ENCODE assay signal across 10 mouse cellular contexts in the genomic region with DNA sequence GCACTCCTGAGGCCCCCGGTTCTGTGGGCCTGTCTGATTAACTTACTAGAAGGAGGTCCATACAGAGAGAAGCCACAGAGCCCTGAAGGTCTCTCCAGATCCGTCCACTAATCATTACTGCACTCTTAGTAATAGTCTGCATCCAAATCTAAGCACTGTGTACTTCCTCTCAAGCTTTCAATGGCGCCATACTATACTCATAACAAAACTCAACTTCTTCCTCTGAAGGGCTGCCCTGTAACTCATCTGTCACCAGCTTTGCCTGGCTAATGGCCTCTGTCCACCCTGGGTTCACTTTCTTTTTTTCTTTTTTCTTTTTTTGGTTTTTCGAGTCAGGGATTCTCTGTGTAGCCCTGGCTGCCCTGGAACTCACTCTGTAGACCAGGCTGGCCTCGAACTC. TPM values are rescaled to one million over a fixed set of nuclear protein-coding genes. Genes with fewer than 3 reads are reported as not detected.
DNase-seq lines count a peak whose midpoint lies in the region; ATAC-seq and TF ChIP-seq lines count a peak whose summit lies in the region.
"Had no signal": no experiment of that assay in that cellular context is flagged by ENCODE, and none has a peak within 500 bp of the region (broad histone marks: within the 10 kb centered on the region; RNA-seq: fewer than 3 reads in every experiment).

No protein-coding gene starts in this region.

- peak overlapping the region; percentile 87; the same call in 1 of the 2 replicates for H3K4me2 ChIP-seq in heart, embryonic 14.5 days (ENCODE audit: low read length)
- 0 out of 2 replicates have a peak overlapping the region, but pooled peaks have one; percentile 96 for H3K4me2 ChIP-seq in embryonic facial prominence, embryonic 15.5 days (replicated peaks)
- H3K4me2 ChIP-seq in liver, embryonic 13.5 days = peak overlapping the region; percentile 97

- WGBS in heart, embryonic 14.5 days = 54% methylated on average over 5 of the region's 5 CpGs
- 82% methylated on average over 5 of the region's 5 CpGs for WGBS in embryonic facial prominence, embryonic 15.5 days
- WGBS in liver, embryonic 13.5 days (ENCODE audit: insufficient replicate concordance) = 58% methylated on average over 5 of the region's 5 CpGs

- H3K4me1 ChIP-seq in heart, embryonic 14.5 days (ENCODE audit: control insufficient read depth in 2 of 2, insufficient read depth in 2 of 2, low read length in 2 of 2) = peaks cover 6 to 17% of the 10 kb centered on the region in 2 experiments; a peak in 3 of 4 replicates
- peaks cover 21% of the 10 kb centered on the region for H3K4me1 ChIP-seq in embryonic facial prominence, embryonic 15.5 days
- peaks cover 68% of the 10 kb centered on the region for H3K4me1 ChIP-seq in liver, embryonic 13.5 days (replicated peaks)

- no peak for ATAC-seq in heart, embryonic 14.5 days (ENCODE audit: insufficient number of reproducible peaks, insufficient read depth, low FRiP score, low read depth)
- ATAC-seq in embryonic facial prominence, embryonic 15.5 days (ENCODE audit: insufficient number of reproducible peaks, low FRiP score, low TSS enrichment, low read depth) = no peak
- no peak for ATAC-seq in liver, embryonic 13.5 days (ENCODE audit: low read depth)
- no peak for ATAC-seq in erythroid progenitor cell, adult 5-6 weeks (replicated peaks; ENCODE audit: low FRiP score, poor library complexity, severe bottlenecking)

- no peak for TF ChIP-seq CTCF in layer of hippocampus, adult 2 months (conservative IDR thresholded peaks at IDR 0.05)

- no peaks in the 10 kb centered on the region for H3K27me3 ChIP-seq in heart, embryonic 14.5 days (ENCODE audit: control insufficient read depth, insufficient read depth, low read length)
- H3K27me3 ChIP-seq in embryonic facial prominence, embryonic 15.5 days = no peaks in the 10 kb centered on the region
- H3K27me3 ChIP-seq in liver, embryonic 13.5 days = no peaks in the 10 kb centered on the region
- H3K27me3 ChIP-seq: midbrain, embryonic 12.5 days had no signal

- H3K9ac ChIP-seq in heart, embryonic 14.5 days (ENCODE audit: low read length) = no peak overlapping the region
- no peak overlapping the region for H3K9ac ChIP-seq in embryonic facial prominence, embryonic 15.5 days
- H3K9ac ChIP-seq in liver, embryonic 13.5 days = peak overlapping the region; percentile 27; the same call in 1 of the 2 replicates

- no peak for DNase-seq in heart, adult 11 months
- peak; percentile 7 to 16 for DNase-seq in B cell, adult 2 months
- DNase-seq in liver, embryonic 13.5 days = no peak
- DNase-seq in layer of hippocampus, adult 2 months (ENCODE audit: low spot score in 2 of 2) = no peak
- DNase-seq in retina, embryonic 14.5 days (ENCODE audit: low spot score) = no peak
- DNase-seq: layer of hippocampus, postnatal 36 days had no signal

- no peak overlapping the region for H3K4me3 ChIP-seq in heart, embryonic 14.5 days (ENCODE audit: control insufficient read depth in 1 of 2, insufficient read depth in 1 of 2, low read depth in 1 of 2, low read length in 2 of 2)
- H3K4me3 ChIP-seq in embryonic facial prominence, embryonic 15.5 days (replicated peaks) = 0 out of 2 replicates have a peak overlapping the region, but pooled peaks have one; percentile 72
- H3K4me3 ChIP-seq in liver, embryonic 13.5 days (replicated peaks) = no peak overlapping the region; the same call in 1 of the 2 replicates
- H3K4me3 ChIP-seq in layer of hippocampus, adult 2 months = no peak overlapping the region; the same call in 1 of the 2 replicates

- H3K9me3 ChIP-seq in heart, embryonic 14.5 days (ENCODE audit: control insufficient read depth, low read length) = no peaks in the 10 kb centered on the region
- no peaks in the 10 kb centered on the region for H3K9me3 ChIP-seq in embryonic facial prominence, embryonic 15.5 days (replicated peaks)
- no peaks in the 10 kb centered on the region for H3K9me3 ChIP-seq in liver, embryonic 13.5 days (replicated peaks)
- H3K9me3 ChIP-seq: midbrain, embryonic 12.5 days had no signal

- H3K36me3 ChIP-seq in heart, embryonic 14.5 days (ENCODE audit: control insufficient read depth, insufficient read depth, low read length) = peaks cover 31% of the 10 kb centered on the region
- H3K36me3 ChIP-seq in embryonic facial prominence, embryonic 15.5 days = peaks cover 20% of the 10 kb centered on the region
- H3K36me3 ChIP-seq in liver, embryonic 13.5 days = peaks cover 26% of the 10 kb centered on the region

- H3K27ac ChIP-seq in heart, embryonic 14.5 days (replicated peaks in 1 of 2; ENCODE audit: control insufficient read depth in 1 of 2, insufficient read depth in 1 of 2, low read depth in 2 of 2, low read length in 2 of 2) = no peak overlapping the region
- H3K27ac ChIP-seq in embryonic facial prominence, embryonic 15.5 days (replicated peaks) = no peak overlapping the region
- H3K27ac ChIP-seq in liver, embryonic 13.5 days = peak overlapping the region; percentile 63; the same call in 1 of the 2 replicates
- no peak overlapping the region for H3K27ac ChIP-seq in layer of hippocampus, adult 2 months
- H3K27ac ChIP-seq: midbrain, embryonic 12.5 days had no signal

RNA-seq across cellular contexts. Expression of gene Coro7, which starts 1.5 kb away (rescaled TPM):
- 11.9 TPM in 2 replicates for polyA plus RNA-seq in heart, embryonic 14.5 days (2014; fragmentation: Nextera tagmentation; extraction: Ambion mirVana)
- polyA plus RNA-seq in embryonic facial prominence, embryonic 15.5 days (2015; fragmentation: Nextera tagmentation; extraction: Ambion mirVana) = 17.2 and 21.4 TPM in 2 replicates
- polyA plus RNA-seq in liver, embryonic 13.5 days (2015; fragmentation: Nextera tagmentation; extraction: Ambion mirVana) = 7.0 and 9.9 TPM in 2 replicates
- 10 to 100 TPM; 85.6 to 93.4 TPM for total RNA-seq in layer of hippocampus, adult 2 months (2021)
- 19.8 and 36.5 TPM in 2 replicates for total RNA-seq in erythroid progenitor cell, adult 5-6 weeks (2015; ENCODE audit: low replicate concordance)
- 7.3 and 14.8 TPM in 2 replicates for total RNA-seq in erythroid progenitor cell, adult 5-6 weeks (2017; ENCODE audit: low replicate concordance)

RNA-seq across cellular contexts. Expression of gene Dnaja3, which starts 38.3 kb away (rescaled TPM):
- 68.9 and 70.3 TPM in 2 replicates for polyA plus RNA-seq in heart, embryonic 14.5 days (2014; fragmentation: Nextera tagmentation; extraction: Ambion mirVana)
- 61.2 and 62.6 TPM in 2 replicates for polyA plus RNA-seq in embryonic facial prominence, embryonic 15.5 days (2015; fragmentation: Nextera tagmentation; extraction: Ambion mirVana)
- 51.8 and 62.5 TPM in 2 replicates for polyA plus RNA-seq in liver, embryonic 13.5 days (2015; fragmentation: Nextera tagmentation; extraction: Ambion mirVana)
- total RNA-seq in layer of hippocampus, adult 2 months (2021) = 10 to 100 TPM; 61.2 to 65.4 TPM
- 10.1 and 12.6 TPM in 2 replicates for total RNA-seq in erythroid progenitor cell, adult 5-6 weeks (2015; ENCODE audit: low replicate concordance)
- 10.9 and 14.3 TPM in 2 replicates for total RNA-seq in erythroid progenitor cell, adult 5-6 weeks (2017; ENCODE audit: low replicate concordance)

RNA-seq across cellular contexts. Expression of gene Vasn, which starts 38.3 kb away (rescaled TPM):
- polyA plus RNA-seq in heart, embryonic 14.5 days (2014; fragmentation: Nextera tagmentation; extraction: Ambion mirVana) = 11.9 and 12.8 TPM in 2 replicates
- 33.7 and 36.8 TPM in 2 replicates for polyA plus RNA-seq in embryonic facial prominence, embryonic 15.5 days (2015; fragmentation: Nextera tagmentation; extraction: Ambion mirVana)
- polyA plus RNA-seq in liver, embryonic 13.5 days (2015; fragmentation: Nextera tagmentation; extraction: Ambion mirVana) = 2.9 TPM in 2 replicates
- 1 to 10 TPM; 5.7 to 6.2 TPM for total RNA-seq in layer of hippocampus, adult 2 months (2021)
- total RNA-seq in erythroid progenitor cell, adult 5-6 weeks (2015; ENCODE audit: low replicate concordance) = not detected in 2 replicates
- total RNA-seq in erythroid progenitor cell, adult 5-6 weeks (2017; ENCODE audit: low replicate concordance) = not detected in 2 replicates

RNA-seq across cellular contexts. Expression of gene Nmral1, which starts 41.1 kb away (rescaled TPM):
- 28.4 and 36.1 TPM in 2 replicates for polyA plus RNA-seq in heart, embryonic 14.5 days (2014; fragmentation: Nextera tagmentation; extraction: Ambion mirVana)
- polyA plus RNA-seq in embryonic facial prominence, embryonic 15.5 days (2015; fragmentation: Nextera tagmentation; extraction: Ambion mirVana) = 51.3 and 52.5 TPM in 2 replicates
- 48.0 and 48.2 TPM in 2 replicates for polyA plus RNA-seq in liver, embryonic 13.5 days (2015; fragmentation: Nextera tagmentation; extraction: Ambion mirVana)
- total RNA-seq in layer of hippocampus, adult 2 months (2021) = 10 to 100 TPM; 16.8 to 17.4 TPM
- total RNA-seq in erythroid progenitor cell, adult 5-6 weeks (2015; ENCODE audit: low replicate concordance) = 22.2 and 37.8 TPM in 2 replicates
- total RNA-seq in erythroid progenitor cell, adult 5-6 weeks (2017; ENCODE audit: low replicate concordance) = 24.3 and 41.7 TPM in 2 replicates

RNA-seq across cellular contexts. Expression of gene Hmox2, which starts 48.1 kb away (rescaled TPM):
- 87.1 and 103 TPM in 2 replicates for polyA plus RNA-seq in heart, embryonic 14.5 days (2014; fragmentation: Nextera tagmentation; extraction: Ambion mirVana)
- 100 and 101 TPM in 2 replicates for polyA plus RNA-seq in embryonic facial prominence, embryonic 15.5 days (2015; fragmentation: Nextera tagmentation; extraction: Ambion mirVana)
- polyA plus RNA-seq in liver, embryonic 13.5 days (2015; fragmentation: Nextera tagmentation; extraction: Ambion mirVana) = 38.9 and 40.1 TPM in 2 replicates
- total RNA-seq in layer of hippocampus, adult 2 months (2021) = 10 to 100 TPM; 91.8 to 92.0 TPM
- total RNA-seq in erythroid progenitor cell, adult 5-6 weeks (2015; ENCODE audit: low replicate concordance) = 10.1 and 13.0 TPM in 2 replicates
- total RNA-seq in erythroid progenitor cell, adult 5-6 weeks (2017; ENCODE audit: low replicate concordance) = 8.5 and 13.0 TPM in 2 replicates

Comparison
In these comparisons a context has a peak if more than half of its experiments do, and no peak if none do; other contexts are left out.
1. DNase-seq: peak in B cell, adult 2 months (2 of 2); none in heart, adult 11 months (single experiment), liver, embryonic 13.5 days (single experiment), layer of hippocampus, adult 2 months (0 of 2) and retina, embryonic 14.5 days (single experiment).
2. Peak in every context shown above with its lines, with median percentiles within 50 percentile points of each other: H3K4me2 ChIP-seq.